Mouse (Mus musculus) lung, adult 2 months (tissue): ENCODE results near the gene Gps1.

Experiments
- CTCF ChIP-seq: fragments of 200-500 bp; IDR thresholded peaks from 2 replicates; pipeline ENCODE4 v1.5.1; 2011; ENCODE audit warnings: mild to moderate bottlenecking, low read length, control low read depth; ENCODE audit not compliant: insufficient read depth
- POLR2A ChIP-seq: fragments of 200-500 bp; IDR thresholded peaks from 2 replicates; pipeline ENCODE4 v1.6.1; 2011; ENCODE audit warnings: low read depth, mild to moderate bottlenecking, control low read depth, low read length, borderline replicate concordance; ENCODE audit errors: extremely low read depth

DNA sequence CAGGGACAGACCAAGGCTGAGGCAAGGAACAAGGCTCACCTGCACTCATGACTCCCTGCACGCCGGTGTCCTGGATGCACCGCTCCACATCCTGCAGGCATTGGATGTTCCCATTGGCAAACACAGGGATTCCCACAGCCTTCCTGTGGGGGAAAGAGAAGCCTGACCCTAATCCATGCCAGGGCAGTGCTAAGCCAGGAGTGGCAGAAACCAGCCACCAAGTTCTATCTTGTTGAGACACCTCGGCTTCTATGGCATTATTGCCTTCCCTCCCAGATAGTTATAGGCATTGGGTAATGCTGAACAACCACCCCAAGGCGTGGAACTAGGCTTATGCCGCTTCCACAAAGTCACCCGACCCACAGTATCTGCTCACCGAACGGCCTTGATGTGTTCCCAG is 8.6 kb downstream of the Gps1 start:
- TF ChIP-seq POLR2A (no peak), CTCF (no peak)
